Mouse (Mus musculus) B cell, adult (primary cell): ENCODE results near the gene Tmem242. TPM values are rescaled to one million over a fixed set of nuclear protein-coding genes. Genes with fewer than 3 reads are reported as not detected.

ENCODE experiments used
- total RNA-seq: library from RNA; stranded (reverse); gene quantifications from 4 replicates; pipeline ENCODE4 v1.2.4, GENCODE M21; 2023; ENCODE audit not compliant: inconsistent age

Tmem242 gene
- total RNA-seq, result 36.5 to 42.9 TPM (median 41.7 TPM) in 4 replicates

GRCm38 (mm10) chr17:5440159-5440971 lies at the start of gene Tmem242:
Gene Tmem242, minus strand, starts transcription at chr17:5440259.

GRCm38 (mm10) chr17:5418545-5418944 lies 21.5 kb downstream of the Tmem242 start, which contains the start of gene Ldhal6b:
Gene Ldhal6b, minus strand, starts transcription at chr17:5418767.

Other genes with a start within 250 kb of the Tmem242 start
- gene Ldhal6b, start 21.5 kb downstream of the Tmem242 start, total RNA-seq, result 0.86 to 3.4 TPM (median 2.7 TPM) in 4 replicates
- gene Zdhhc14, start 52.3 kb upstream of the Tmem242 start, total RNA-seq, result 14.9 to 16.1 TPM (median 15.7 TPM) in 4 replicates